Mouse (Mus musculus): ENCODE data around the gene Olfr12. TPM values are rescaled to one million over a fixed set of nuclear protein-coding genes. Genes with fewer than 3 reads are reported as not detected.

Olfr12 gene
- total RNA-seq, 2 experiments from 2014 or later: not detected

- ATAC-seq (replicated peaks; ENCODE audit: low FRiP score, poor library complexity, severe bottlenecking): no peak
Observed at GRCm38 (mm10) chr1:92638181-92638580, 20.6 kb downstream of the Olfr12 start.

GRCm38 (mm10) chr1:92638736-92639135 lies 21.1 kb downstream of the Olfr12 start:
- ATAC-seq (replicated peaks; ENCODE audit: low FRiP score, poor library complexity, severe bottlenecking): no peak

GRCm38 (mm10) chr1:92640393-92640792 lies 22.8 kb downstream of the Olfr12 start:
- no peak for ATAC-seq (replicated peaks; ENCODE audit: low FRiP score, poor library complexity, severe bottlenecking)

GRCm38 (mm10) chr1:92641514-92642272 lies 24.1 kb downstream of the Olfr12 start, which contains the start of gene Cops9:
Gene Cops9, minus strand, starts transcription at chr1:92641985.
- ATAC-seq (replicated peaks; ENCODE audit: low FRiP score, poor library complexity, severe bottlenecking): peak; percentile 95

- ATAC-seq (replicated peaks; ENCODE audit: low FRiP score, poor library complexity, severe bottlenecking): no peak
Observed at GRCm38 (mm10) chr1:92643691-92644090, 26.1 kb downstream of the Olfr12 start.

- ATAC-seq (replicated peaks; ENCODE audit: low FRiP score, poor library complexity, severe bottlenecking): no peak
Observed at GRCm38 (mm10) chr1:92644916-92645315, 27.3 kb downstream of the Olfr12 start.

- ATAC-seq (replicated peaks; ENCODE audit: low FRiP score, poor library complexity, severe bottlenecking): no peak
Observed at GRCm38 (mm10) chr1:92646111-92646510, 28.5 kb downstream of the Olfr12 start.

- no peak for ATAC-seq (replicated peaks; ENCODE audit: low FRiP score, poor library complexity, severe bottlenecking)
Observed at GRCm38 (mm10) chr1:92646601-92647000, 29.0 kb downstream of the Olfr12 start.

GRCm38 (mm10) chr1:92647026-92647425 lies 29.4 kb downstream of the Olfr12 start:
- no peak for ATAC-seq (replicated peaks; ENCODE audit: low FRiP score, poor library complexity, severe bottlenecking)

- ATAC-seq (replicated peaks; ENCODE audit: low FRiP score, poor library complexity, severe bottlenecking): peak; percentile 65
Observed at GRCm38 (mm10) chr1:92647752-92648151, 30.2 kb downstream of the Olfr12 start.

GRCm38 (mm10) chr1:92648197-92648596 lies 30.6 kb downstream of the Olfr12 start:
- ATAC-seq (replicated peaks; ENCODE audit: low FRiP score, poor library complexity, severe bottlenecking): no peak

- no peak for ATAC-seq (replicated peaks; ENCODE audit: low FRiP score, poor library complexity, severe bottlenecking)
Observed at GRCm38 (mm10) chr1:92648673-92649072, 31.1 kb downstream of the Olfr12 start, which contains the start of gene Otos. Gene Otos, minus strand, starts transcription at chr1:92648841.

GRCm38 (mm10) chr1:92651467-92651866 lies 33.9 kb downstream of the Olfr12 start:
- no peak for ATAC-seq (replicated peaks; ENCODE audit: low FRiP score, poor library complexity, severe bottlenecking)

GRCm38 (mm10) chr1:92653179-92653578 lies 35.6 kb downstream of the Olfr12 start:
- ATAC-seq (replicated peaks; ENCODE audit: low FRiP score, poor library complexity, severe bottlenecking): no peak

GRCm38 (mm10) chr1:92654676-92655075 lies 37.1 kb downstream of the Olfr12 start:
- no peak for ATAC-seq (replicated peaks; ENCODE audit: low FRiP score, poor library complexity, severe bottlenecking)

- no peak for ATAC-seq (replicated peaks; ENCODE audit: low FRiP score, poor library complexity, severe bottlenecking)
Observed at GRCm38 (mm10) chr1:92657025-92657820, 39.6 kb downstream of the Olfr12 start.

- no peak for ATAC-seq (replicated peaks; ENCODE audit: low FRiP score, poor library complexity, severe bottlenecking)
Observed at GRCm38 (mm10) chr1:92659392-92659791, 41.8 kb downstream of the Olfr12 start.

- ATAC-seq (replicated peaks; ENCODE audit: low FRiP score, poor library complexity, severe bottlenecking): no peak
Observed at GRCm38 (mm10) chr1:92667106-92667505, 49.5 kb downstream of the Olfr12 start.

- no peak for ATAC-seq (replicated peaks; ENCODE audit: low FRiP score, poor library complexity, severe bottlenecking)
Observed at GRCm38 (mm10) chr1:92669430-92669829, 51.8 kb downstream of the Olfr12 start.

GRCm38 (mm10) chr1:92671326-92671725 lies 53.7 kb downstream of the Olfr12 start:
- no peak for ATAC-seq (replicated peaks; ENCODE audit: low FRiP score, poor library complexity, severe bottlenecking)
